Mouse (Mus musculus) stomach, postnatal 0 days (tissue): Measurements from ENCODE around the gene Kif7.

Source experiments
- CTCF ChIP-seq: IDR thresholded peaks from 2 replicates; pipeline ENCODE4 v1.5.1; 2016; ENCODE audit warnings: antibody characterized with exemption, low read depth, mild to moderate bottlenecking, moderate library complexity
- EP300 ChIP-seq: optimal IDR thresholded peaks from 2 replicates; pipeline ENCODE3; 2016; ENCODE audit warnings: antibody characterized with exemption

- TF ChIP-seq CTCF = peak; percentile 89
- no peak for TF ChIP-seq EP300
These were observed 12.7 kb upstream of the Kif7 start for GRCm38 (mm10) chr7:79728219-79728618.
